Mouse (Mus musculus) G1E-ER4 (cell line): ENCODE data around the gene Atp10b. TPM values are rescaled to one million over a fixed set of nuclear protein-coding genes. Genes with fewer than 3 reads are reported as not detected.

ENCODE experiments used
- GATA1 ChIP-seq: IDR thresholded peaks from one replicate; pipeline ENCODE4 v1.8.0; 2012; ENCODE audit warnings: low read length, inconsistent platforms
- polyA plus RNA-seq: library from polyadenylated mRNA; stranded (reverse); fragments of >175 nt; gene quantifications from 2 replicates; pipeline ENCODE4 v1.2.3, GENCODE M21; 2012

Atp10b gene
- polyA plus RNA-seq, 1 experiment, result not detected

DNA sequence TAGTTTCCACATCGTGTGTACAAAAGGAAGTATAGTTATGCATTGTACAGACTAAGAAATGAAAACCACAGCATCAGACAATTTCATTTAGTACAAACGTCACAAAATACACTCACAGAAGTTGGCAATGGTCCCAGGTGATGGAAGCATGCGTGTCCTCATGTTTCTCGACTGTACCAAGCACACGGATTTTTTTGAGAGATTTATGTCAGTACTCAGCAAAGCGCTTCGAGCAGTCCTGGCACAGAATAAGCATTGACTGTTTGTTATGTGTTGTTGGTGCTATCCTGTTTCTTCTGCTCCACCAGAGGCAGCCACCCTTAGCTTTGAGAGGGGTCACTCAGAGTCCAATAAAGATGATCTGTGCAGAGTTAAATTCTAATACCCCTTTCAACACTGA lies 108.1 kb downstream of the Atp10b start:
- no peak for TF ChIP-seq GATA1

- no peak for TF ChIP-seq GATA1
Observed at GRCm38 (mm10) chr11:43263548-43264218, 114.0 kb downstream of the Atp10b start.

GRCm38 (mm10) chr11:43267505-43267904 lies 117.8 kb downstream of the Atp10b start:
- no peak for TF ChIP-seq GATA1

DNA sequence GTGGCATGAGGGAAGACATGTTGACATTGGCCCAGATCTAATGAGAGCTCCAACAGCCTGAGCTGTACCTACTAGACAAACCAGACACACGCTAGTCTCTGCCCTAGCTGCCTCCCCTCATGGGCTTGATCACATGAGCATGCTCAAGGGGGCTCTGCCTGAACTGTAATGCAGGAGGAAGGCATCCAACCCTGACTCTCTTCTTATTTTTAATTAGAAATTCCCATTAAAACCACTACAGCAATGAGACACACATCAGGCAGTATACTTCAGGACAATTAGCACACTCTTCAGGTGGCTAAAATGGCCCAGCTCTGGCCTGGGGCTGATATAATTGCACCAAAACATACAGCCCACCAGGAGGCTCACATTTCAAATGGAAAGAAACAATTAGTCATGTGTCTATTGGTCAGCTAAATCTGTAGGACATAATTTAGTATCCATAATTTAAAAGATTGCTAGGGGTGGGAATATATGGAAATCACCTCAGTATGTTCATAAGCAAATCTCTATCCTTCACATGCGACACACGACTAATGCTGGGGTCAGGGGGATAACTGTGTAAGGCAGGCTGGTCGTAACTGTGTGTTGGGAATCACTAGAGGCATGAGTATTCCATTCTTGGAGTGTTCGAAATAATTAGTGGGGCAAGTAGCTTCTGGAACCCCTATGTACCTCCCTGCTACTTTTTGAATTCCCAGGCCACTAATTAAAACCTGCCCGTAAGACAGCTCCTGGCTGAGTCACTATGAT lies 120.0 kb downstream of the Atp10b start:
- TF ChIP-seq GATA1, result no peak

GRCm38 (mm10) chr11:43270256-43270806 lies 120.7 kb downstream of the Atp10b start:
- no peak for TF ChIP-seq GATA1

GRCm38 (mm10) chr11:43273896-43274295 lies 124.2 kb downstream of the Atp10b start:
- no peak for TF ChIP-seq GATA1

DNA sequence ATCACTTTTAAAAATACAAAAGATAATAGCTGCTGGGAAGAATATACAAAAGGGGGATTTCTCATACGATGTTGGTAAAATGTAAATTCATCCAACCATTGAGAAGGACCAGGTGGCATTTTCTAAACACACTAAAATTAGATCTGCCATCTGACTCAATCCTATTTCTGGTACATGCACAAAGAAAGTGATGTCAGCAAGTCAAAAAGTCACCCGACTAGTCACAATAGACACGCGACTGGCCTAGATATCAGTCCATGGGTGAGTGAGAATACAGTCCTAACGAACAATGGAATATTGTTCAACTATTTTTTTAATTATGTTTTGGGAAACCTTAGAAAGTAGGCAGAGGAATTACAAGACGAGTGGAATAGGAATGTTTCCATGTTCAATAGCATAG lies 147.9 kb downstream of the Atp10b start:
- TF ChIP-seq GATA1, result no peak

DNA sequence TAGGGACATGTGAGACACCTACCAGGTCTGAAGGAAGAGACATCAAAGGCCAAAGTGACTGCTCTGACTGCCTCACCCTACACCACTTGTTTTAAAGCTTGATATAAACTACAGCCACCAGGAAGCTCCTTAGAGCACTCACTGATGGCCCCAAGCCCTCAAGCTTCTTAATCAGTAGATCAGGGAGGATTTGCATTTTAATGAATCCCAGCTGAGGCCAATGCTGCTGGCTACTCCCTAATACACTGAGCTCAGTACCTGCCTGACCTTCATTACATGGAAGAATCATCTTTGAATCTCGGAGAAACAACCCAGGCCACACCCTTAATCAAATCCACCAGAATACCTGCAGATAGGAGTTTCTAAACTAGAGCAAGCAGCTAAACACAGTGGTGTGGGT lies 161.3 kb downstream of the Atp10b start:
- no peak for TF ChIP-seq GATA1

Other genes with a start within 250 kb of the Atp10b start
- not detected in 2 replicates for gene Gm9972, start 114.1 kb upstream of the Atp10b start, polyA plus RNA-seq